Mouse (Mus musculus): ENCODE data around the gene Zbtb42.

The Zbtb42 gene

DNA sequence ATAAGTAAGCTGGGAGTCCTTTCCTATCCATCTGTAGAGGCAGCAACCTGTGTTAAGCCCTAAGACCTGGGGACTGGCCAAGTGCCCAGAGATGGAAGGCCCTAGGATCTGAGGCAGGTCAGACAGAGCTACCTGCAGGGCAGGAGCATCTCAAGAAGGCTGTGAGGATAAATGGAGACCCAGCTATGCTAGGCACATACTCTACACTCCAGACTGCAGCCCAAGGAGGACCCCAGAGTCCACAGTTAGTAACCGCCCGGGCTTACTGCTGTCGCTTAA is 17.4 kb upstream of the Zbtb42 start:
- no peak for DNase-seq (ENCODE audit: low read depth, low spot score)

DNA sequence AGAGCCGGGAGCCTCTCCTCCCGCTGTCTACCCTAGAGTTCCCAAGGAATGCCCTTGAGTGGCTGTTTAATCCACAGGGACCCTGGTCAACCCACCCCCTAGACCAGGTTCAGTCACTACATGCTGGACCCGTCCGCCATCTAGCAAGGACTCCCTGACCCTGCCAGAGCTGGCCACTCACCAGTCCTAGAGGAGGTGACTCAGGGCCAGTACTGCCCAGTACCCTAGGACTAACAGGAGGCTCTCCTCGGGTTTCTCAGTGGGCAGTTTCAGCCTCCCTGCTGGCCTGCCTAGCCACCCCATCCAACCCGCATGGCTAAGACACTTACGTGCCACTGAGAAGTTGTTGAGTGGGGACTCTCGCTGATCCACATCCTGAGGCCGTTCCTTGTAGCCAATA is 16.8 kb upstream of the Zbtb42 start:
- no peak for DNase-seq (ENCODE audit: low read depth, low spot score)

DNA sequence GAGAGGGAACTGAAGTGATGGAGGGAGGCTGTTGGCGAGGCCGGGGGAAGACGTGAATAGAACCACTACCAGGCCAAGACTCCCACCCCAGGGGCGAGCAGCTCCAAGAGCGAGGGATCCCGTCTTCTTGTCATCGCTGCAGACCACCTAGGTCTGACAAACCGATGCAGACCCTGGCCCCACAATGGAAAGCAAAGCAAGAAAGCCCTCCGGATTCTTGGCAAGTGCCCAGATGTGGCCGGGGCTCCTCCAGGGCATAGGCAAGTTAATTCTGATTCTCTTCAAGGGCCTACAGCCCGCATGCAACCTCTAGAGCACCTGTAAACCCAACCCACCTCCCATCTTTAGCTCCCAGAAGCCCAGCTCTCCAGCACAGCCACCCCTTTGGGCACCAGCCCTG is 15.3 kb upstream of the Zbtb42 start:
- no peak for DNase-seq (ENCODE audit: low read depth, low spot score)

DNA sequence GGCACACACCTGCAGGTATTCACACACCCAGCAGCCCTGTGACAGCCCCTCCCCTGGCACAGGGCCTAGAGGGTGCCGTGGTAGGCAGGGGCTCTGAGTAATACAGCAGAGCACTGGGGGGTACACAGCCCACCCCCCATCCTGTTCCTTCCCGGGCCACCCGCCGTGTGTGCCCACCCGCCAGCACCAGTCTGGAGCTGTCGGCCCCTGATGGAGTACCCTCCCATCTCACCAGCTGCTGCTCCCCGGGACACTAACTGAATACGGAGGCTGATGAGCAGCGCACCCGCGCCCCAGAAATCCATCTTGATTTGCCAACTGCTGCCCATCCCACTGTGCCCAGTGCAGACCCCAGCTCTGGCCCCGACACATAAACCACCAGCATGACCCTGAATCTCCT is 14.9 kb upstream of the Zbtb42 start:
- no peak for DNase-seq (ENCODE audit: low read depth, low spot score)

DNA sequence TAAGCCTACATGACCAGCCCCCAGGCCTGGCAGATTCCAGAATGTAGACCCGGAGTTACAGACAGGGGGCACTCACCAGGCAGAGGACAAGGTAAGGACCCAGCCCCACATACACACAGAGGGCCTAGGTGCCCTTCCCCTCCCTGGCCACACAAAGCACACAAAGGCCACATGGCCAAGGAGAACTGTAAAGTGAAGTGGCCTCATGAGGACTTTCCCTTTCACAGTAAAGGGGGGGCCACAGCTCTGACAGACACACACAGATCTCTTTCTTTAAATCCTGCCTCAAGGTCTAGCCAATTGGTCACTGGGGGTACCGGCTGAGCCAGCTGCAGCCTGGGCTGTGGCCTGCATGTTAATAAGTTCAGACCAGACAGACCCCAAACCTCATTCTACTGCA is 14.5 kb upstream of the Zbtb42 start:
- DNase-seq (ENCODE audit: low read depth, low spot score) = no peak

DNA sequence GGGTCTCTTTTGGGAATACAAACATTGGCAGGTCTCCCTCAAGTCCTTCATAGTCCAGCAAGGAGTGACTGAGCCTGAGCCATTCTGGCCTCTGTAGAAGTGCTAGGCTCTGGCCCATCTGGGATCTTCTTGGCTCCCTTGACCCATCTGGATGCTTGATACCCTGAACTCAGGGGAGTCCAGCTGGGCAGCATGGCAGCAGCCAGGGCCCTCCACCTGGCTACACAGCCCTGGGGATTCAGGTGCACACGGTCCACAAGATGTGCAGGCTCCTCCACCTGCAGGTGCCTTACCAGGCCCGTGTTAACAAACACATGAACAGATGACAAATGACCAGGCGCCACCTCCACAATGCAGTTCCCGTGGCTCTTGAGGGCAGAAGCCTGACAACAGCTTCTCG is 14.0 kb upstream of the Zbtb42 start:
- DNase-seq (ENCODE audit: low read depth, low spot score) = no peak

DNA sequence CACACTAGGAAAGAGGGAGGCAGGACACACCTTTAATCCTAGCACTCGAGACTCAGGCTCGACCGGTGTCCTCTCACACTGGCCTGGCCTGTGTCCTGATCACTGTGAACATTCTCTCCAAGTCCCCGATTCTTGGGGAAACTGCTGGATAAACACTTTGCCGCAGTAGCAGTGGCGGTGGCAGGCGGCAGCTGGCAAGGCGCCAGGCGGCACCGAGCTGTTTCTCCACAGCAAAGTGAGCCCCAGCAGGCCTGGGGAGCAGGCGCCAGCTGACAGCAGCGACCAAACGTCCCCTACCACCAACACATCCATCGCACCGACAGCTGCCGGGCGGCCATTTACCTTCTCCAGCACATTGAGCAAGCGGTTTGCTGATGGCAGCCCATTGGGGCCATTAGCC is 13.2 kb upstream of the Zbtb42 start:
- no peak for DNase-seq (ENCODE audit: low read depth, low spot score)

DNA sequence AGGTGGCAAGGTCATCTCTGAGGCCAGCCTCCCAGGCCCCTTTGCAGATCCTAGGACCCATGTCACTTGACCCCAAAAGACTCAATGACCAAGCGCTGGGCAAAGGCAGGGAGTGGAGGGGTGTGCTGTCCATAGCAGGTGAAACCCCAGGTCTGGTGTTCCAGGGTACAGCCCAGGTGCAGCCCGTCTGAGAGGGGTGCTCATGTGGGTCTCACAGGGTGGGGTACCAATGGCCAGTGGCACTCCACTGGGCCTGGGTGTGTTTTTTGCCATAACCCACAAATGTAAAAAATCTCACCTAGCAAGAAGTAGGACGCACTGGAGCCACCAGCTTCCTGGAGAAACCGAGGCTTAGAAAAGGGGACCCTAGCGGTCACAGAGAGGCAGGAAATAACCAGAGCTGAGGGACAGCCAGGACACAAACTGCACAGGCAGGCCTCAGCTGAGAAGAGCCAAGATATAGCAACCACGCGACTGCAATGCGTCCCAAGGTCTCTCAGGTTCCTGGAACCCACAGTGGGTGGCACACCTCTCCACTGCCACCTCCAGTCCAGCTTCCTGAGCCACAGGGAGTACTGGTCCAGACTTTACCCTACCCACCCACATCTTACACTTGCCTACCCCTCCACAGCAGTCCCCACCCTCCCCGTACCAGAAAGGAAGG is 12.6 kb upstream of the Zbtb42 start:
- no peak for DNase-seq (ENCODE audit: low read depth, low spot score)

DNA sequence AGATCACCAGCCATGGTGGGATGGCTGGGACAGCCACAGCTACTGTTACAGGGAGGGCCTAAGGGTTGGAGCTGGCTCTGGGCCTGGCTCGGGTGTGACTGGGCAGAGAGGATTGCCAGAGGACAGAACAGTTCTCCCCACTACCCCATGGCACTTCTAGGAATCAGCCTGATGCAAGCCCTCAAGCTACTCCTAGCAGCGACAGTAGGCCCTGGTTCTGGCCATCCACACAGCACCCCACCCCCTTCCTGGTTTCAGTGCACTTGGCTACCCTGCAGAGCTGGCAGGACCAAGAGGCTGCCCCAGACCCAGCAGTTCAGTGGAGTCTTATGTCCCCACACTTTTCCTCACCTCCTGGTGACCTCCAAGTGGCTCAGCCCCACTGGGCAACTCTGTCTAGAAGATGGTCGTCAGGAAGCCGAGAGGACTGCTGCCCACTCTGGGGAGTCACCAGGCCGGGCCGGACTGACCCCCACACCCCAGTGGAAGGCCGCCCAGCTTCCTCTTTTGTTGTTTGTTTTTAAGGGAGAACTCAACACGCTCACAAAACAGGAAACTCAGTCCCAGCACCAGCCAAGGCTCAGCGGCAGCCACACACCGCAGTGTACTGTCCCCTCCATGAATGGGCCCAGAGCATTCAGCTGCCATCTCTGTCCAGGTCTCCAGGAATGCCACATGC is 10.9 kb upstream of the Zbtb42 start:
- DNase-seq (ENCODE audit: low read depth, low spot score) = no peak

DNA sequence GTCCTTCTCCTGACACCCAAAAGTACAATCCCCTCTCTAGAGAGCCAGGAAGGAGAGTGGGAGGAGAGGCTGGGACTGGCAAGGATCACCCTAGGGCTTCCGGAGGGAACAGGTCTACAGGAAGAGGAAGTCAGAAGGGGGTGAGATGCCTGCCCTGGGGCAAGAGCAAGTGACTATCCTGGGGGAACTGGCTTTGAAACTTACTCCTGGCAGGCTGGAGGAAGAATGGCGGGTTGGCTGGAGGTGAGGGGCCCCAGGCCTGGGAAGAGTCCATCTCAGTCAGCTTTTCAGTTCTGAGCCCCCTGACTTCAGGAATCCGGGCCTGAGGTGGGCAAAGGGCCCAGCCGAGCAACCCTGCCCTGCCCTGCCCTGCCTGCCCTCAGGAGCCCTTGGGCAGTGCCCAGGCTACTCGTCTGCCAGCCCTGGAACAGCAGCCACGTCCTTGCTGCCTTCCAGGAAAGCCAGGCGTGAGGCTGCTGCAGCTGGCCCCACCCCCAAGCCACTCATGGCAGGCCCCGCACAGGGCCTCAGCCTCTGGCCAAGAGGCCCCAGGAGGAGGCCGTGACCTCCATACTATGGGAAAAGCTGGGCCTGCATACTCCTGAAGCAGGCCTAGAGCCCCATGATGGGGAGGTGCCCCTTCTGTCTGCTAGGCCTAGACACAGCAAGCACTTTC is 7.8 kb upstream of the Zbtb42 start:
- DNase-seq (ENCODE audit: low read depth, low spot score) = no peak

DNA sequence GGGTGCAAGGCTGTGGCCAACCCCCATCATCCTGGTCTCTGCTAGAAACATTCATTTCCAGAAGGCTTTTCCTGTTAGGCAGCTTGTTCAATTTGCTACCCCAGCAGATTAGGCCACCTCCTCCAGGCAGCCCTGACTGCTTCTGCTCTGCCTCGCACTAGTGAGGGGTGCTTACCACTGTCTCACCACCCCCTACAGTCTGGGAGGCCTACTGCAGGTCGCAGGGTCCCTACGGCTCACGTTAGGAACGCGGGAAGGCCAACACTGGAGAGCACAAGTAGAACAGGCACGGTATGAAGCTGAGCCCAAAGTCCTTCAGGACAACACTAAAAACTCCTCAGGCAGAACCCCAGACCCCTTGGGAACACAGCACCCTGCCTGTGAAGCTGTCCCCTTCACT is 6.7 kb upstream of the Zbtb42 start:
- no peak for DNase-seq (ENCODE audit: low read depth, low spot score)

DNA sequence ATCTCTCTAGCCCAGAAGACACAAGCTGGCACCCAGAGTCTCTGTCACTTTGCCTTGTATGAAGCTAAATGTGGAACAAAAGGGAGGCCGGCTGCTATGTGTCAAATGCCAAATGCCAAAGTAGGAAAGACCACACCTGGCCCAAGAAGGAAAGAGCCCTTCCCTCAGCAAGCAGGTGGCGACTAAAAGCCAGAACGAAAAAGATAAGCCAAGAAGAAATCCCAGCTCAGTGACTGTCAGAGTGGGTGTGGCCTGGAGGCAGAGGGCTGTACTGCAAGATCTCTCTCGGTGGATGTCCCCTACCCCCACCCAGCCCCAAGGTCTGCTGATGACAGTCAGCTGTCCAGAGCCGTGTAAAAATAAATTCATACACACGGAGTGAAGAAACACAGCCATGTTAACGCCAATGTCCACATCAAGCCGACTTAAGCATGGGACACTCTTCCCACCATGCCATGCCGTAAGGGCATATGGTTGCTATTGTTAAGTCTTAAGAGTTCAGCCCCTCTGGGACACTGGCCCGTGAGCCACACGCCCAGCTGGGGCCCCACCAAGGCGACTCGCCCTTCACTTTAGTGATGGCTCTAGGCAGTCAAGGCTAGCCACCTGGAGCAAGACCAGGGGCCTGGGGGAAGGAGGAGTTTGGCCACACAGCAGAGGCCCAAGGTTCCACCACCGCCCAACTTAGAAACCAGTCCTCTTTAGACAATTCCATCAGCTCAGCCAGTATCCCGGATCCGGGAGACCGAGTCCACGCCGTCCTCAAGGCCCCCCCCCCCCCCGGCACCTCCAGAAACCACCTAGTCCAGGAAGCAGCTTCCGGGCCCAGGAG is 5.7 kb upstream of the Zbtb42 start:
- peak; percentile 58 for DNase-seq (ENCODE audit: low read depth, low spot score)

DNA sequence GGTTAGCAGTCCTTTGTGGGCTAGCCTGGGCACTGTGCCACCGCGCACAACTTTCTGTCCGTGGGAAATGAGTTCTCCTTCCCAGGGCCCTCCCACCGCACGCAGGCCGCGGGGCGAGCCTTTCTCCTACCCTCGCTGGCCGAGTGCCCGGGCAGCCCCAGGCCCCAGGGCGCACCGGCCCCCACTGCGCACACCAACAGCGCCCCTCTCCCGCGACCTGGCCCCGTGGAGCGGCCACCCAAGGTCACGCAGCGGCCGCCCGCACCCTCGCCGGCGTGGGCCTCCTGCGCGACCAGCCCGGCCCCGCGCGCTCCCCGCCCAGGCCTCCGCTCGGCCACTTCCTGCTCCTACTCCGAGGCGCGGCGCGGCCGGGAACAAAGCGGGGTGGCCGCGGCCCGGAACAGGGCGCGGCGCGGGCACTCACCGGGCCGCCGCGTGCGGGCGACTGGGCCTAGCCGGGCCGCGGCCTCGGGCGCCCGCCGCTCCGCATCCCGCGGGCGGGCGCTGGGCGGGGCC is 5.0 kb upstream of the Zbtb42 start:
- DNase-seq (ENCODE audit: low read depth, low spot score) = peak; percentile 49

DNA sequence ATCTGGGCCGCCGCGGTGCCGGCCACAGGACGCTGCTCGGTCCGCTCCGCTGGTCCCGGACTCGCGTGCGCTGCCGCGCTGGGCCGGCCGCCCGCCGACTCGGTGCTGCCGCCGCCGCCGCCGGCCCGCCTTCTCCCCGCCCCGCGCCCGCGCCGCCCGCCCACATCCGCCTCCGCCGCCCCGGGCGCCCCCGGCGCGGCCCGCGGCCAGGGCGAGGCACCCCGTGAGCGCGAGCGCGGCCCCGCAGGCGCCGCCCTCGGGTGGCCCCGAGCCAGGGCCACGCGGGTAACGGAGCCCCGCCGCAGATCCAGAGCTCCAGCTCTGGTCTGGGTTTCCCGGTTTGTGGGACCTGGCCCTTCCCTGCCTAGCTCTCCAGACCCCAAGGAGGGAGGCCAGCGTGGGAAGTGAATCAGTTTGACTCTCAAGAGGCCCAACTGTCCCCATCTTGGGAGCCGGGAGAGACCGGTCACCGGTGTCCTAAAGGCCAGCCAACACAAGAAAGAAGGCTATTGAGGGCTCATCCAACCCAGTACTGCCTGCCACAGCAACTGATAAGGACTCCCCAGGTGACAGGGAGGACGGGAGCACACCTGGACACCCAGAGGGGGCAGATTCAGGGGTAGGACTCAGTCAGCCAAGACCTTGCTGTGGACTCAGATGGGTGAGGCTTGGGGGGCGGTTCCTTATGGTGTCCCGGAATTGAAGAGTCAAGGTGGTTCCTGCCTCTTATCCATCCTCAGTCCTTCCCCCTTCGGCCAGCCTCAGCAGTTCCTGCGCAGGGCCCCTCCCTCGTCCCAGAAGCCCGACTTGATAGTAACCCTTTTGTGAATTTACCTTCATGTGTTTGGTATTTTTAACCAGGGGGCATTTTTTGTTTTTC is 4.3 kb upstream of the Zbtb42 start, which contains the start of gene Akt1:
Akt1 (minus strand) TSS at position 753 of the 880 bp plus-strand sequence.
- DNase-seq (ENCODE audit: low read depth, low spot score) = peak; percentile 68

DNA sequence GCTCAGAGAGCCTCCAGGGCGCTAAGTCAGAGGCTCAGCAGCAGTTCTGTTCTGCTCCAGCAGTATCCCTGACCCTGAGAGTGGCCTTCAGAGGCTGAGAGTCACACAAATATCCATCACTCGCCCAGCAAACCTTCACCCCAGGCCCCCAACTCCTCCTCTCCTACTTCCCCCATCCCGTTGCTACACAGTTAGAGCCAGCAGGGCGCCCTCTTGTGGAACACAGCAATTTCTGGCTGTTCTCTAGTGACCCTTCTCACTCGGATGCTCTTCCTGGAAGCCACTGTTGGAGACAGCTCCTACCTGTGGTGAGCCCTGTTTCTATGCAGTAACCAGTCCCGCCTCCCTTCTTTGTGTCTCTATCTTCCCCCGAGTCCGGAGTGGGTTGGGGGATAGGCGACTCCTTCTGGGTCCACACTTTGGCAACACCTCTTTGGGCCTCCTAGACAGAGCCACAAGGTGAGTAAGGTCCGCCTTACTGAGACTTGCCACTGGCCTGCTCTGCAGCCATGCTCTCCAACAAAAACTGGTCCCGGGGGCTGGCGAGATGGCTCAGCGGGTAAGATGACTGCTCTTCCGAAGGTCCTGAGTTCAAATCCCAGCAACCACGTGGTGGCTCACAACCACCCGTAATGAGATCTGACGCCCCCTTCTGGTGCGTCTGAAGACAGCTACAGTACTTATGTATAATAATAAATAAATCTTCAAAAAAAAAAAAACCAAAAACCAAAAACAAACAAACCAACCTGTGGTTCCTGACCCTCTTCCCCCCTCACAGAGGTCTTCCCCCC is 3.2 kb upstream of the Zbtb42 start:
- peak; percentile 90 for DNase-seq (ENCODE audit: low read depth, low spot score)

DNA sequence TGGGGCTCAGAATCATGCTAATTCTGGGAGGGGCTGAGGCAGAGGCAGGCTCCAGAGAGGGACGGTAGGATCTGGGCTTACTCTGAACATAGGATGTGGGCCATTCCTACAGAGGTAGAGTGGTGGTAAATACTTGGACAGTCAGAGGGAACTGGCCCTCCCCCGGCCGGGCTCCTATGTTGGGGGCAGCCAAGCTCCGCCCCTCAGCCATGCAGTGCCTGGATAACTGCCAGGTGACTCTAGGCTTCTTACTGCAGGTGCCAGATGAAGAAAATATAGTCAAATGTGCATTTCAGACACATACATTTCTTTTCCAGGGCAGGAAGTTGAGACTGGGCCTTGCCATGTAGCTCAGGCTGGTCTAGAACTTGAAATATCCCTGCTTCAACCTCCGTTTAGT is 1.6 kb upstream of the Zbtb42 start:
- no peak for DNase-seq (ENCODE audit: low read depth, low spot score)

DNA sequence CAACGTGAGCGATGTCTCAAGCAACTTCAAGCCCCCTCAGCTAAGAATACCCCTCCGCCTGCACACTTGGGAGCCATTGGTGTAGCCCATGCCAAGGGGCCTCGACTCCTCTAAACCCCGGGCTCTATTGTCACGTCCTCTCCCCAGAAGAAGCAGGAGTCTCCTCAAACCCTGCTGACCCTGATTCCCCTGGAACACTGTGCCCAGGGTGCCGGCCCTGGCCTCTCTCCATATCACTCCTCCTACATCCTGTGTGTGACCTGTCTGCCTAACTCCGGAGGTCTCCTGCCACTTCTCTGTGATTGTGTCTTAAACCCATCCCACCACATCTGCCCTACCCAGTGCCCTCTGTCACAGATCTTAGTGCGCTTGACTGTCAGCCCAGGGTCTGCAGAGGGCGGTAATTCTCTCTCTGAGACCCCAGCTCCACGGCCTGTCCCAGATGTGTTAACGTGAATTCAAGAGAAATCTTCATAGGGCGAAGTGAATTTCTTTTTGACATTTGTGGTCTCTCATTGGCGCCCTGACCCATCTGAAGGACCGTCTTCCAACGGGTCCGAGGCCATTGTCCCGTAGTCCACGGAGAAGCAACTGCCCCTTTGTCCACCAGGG is 579 bp upstream of the Zbtb42 start:
- no peak for DNase-seq (ENCODE audit: low read depth, low spot score)

DNA sequence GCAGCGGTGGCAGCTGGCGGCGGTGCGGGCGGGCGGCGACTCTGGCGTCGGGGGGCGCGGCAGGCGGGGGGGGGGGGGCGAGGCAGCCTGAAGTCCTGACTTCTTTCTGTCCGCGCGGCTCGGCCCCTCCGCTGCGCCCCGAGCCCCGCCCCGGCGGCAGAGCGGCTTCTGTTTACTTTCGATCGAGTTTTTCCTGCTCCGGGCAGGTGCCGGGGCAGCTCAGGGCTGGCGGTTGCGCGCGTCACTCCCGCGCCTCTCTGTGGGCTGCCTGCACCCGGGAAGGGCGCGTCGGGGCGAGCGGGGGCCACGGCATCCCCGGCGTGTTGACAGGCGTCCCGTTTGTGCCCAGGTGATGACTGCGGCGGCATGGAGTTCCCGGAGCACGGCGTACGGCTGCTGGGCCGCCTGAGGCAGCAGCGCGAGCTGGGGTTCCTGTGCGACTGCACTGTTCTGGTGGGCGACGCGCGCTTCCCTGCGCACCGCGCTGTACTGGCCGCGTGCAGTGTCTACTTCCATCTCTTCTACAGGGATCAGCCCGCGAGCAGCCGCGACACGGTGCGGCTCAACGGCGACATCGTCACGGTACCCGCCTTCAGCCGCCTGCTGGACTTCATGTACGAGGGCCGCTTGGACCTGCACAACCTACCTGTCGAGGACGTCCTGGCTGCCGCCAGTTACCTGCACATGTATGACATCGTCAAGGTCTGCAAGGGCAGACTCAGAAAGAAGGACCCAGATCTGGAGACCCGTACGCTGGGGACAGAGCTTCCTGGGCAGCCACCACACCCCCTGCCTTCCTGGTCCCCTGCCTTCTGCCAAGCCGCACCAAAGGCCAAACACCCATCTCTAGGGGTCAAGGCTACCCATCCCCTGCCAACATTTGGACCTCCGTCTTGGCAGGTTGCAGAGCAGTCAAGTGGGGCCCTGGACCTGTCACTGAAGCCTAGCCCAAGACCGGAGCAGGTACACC is 684 bp downstream of the Zbtb42 start:
- peak; percentile 73 for DNase-seq (ENCODE audit: low read depth, low spot score)

DNA sequence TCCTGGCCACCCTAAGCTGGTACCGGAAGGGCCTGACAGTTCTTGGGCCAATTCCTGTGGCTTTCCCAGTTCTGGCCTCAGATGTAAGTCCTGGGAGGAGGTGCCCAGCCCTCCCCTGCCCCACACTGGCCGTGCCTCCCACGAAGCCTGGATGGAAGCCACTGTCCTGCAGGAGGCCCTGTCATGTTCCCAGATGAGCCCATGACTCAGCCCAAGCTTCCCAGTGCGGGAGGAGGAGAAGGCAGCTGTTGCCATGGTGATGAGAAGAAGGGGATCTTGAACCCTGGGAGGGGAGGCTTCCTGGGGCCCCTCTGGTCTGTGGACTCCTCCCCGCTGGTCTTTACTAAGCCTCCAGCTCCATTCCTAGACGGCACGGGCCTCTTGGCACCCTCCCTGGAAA is 4.7 kb downstream of the Zbtb42 start:
- no peak for DNase-seq (ENCODE audit: low read depth, low spot score)
